Mouse (Mus musculus): Measurements from ENCODE around the gene Arhgef7.

- TF ChIP-seq CTCF (IDR thresholded peaks at IDR 0.05) (no peak), EP300 (IDR thresholded peaks at IDR 0.05) (no peak)
Observed at GRCm38 (mm10) chr8:11825756-11826155, 98.2 kb downstream of the Arhgef7 start.
